Mouse (Mus musculus): ENCODE measurements around the gene Wdr74. TPM values are rescaled to one million over a fixed set of nuclear protein-coding genes. Genes with fewer than 3 reads are reported as not detected.
A peak's percentile ranks its signal among the peaks of the same experiment; 100 is the strongest.

Wdr74 gene
- polyA plus RNA-seq, 1 experiment from 2014 or later, result 40.0 TPM

- H3K9me3 ChIP-seq (replicated peaks; ENCODE audit: control insufficient read depth, low read length), result no peaks in the 10 kb centered on the region
- peak overlapping the region; percentile 81 for H3K4me3 ChIP-seq (ENCODE audit: low read depth, low read length)
- H3K27ac ChIP-seq (ENCODE audit: low read length), result peak overlapping the region; percentile 100
- peak overlapping the region; percentile 96 for H3K4me2 ChIP-seq (ENCODE audit: low read depth, low read length)
- H3K9ac ChIP-seq (ENCODE audit: low read depth, low read length), result peak overlapping the region; percentile 98
- peaks cover 22% of the 10 kb centered on the region for H3K36me3 ChIP-seq (ENCODE audit: control insufficient read depth, insufficient read depth)
- WGBS (ENCODE audit: insufficient replicate concordance), result 21% methylated on average over 5 of the region's 5 CpGs
- H3K4me1 ChIP-seq (ENCODE audit: control insufficient read depth, low read depth, low read length), result peaks cover 40% of the 10 kb centered on the region
- no peaks in the 10 kb centered on the region for H3K27me3 ChIP-seq (ENCODE audit: control insufficient read depth, insufficient read depth, low read depth, low read length)
- peak; percentile 36 for ATAC-seq (ENCODE audit: low read depth)
Observed at GRCm38 (mm10) chr19:8772996-8773395, 37.4 kb downstream of the Wdr74 start.

GRCm38 (mm10) chr19:8773409-8773808 lies 37.8 kb downstream of the Wdr74 start:
- H3K27me3 ChIP-seq (ENCODE audit: control insufficient read depth, insufficient read depth, low read depth, low read length), result no peaks in the 10 kb centered on the region
- peak overlapping the region; percentile 96 for H3K4me2 ChIP-seq (ENCODE audit: low read depth, low read length)
- H3K9me3 ChIP-seq (replicated peaks; ENCODE audit: control insufficient read depth, low read length), result no peaks in the 10 kb centered on the region
- peaks cover 19% of the 10 kb centered on the region for H3K36me3 ChIP-seq (ENCODE audit: control insufficient read depth, insufficient read depth)
- peak overlapping the region; percentile 98 for H3K9ac ChIP-seq (ENCODE audit: low read depth, low read length)
- WGBS (ENCODE audit: insufficient replicate concordance), result 19% methylated on average over 6 of the region's 6 CpGs
- peaks cover 40% of the 10 kb centered on the region for H3K4me1 ChIP-seq (ENCODE audit: control insufficient read depth, low read depth, low read length)
- ATAC-seq (ENCODE audit: low read depth), result no peak
- H3K27ac ChIP-seq (ENCODE audit: low read length), result peak overlapping the region; percentile 100
- peak overlapping the region; percentile 81 for H3K4me3 ChIP-seq (ENCODE audit: low read depth, low read length)

GRCm38 (mm10) chr19:8774086-8774835 lies 38.6 kb downstream of the Wdr74 start, which contains the start of gene Tmem179b:
TSS of gene Tmem179b (minus strand) at chr19:8774467.
- Histone ChIP-seq H3K4me2 (ENCODE audit: low read depth, low read length) (peak within 1 kb of the TSS; percentile 96), H3K4me3 (ENCODE audit: low read depth, low read length) (peak within 1 kb of the TSS; percentile 81)

GRCm38 (mm10) chr19:8774951-8775421 lies 39.4 kb downstream of the Wdr74 start:
- H3K4me1 ChIP-seq (ENCODE audit: control insufficient read depth, low read depth, low read length), result peaks cover 40% of the 10 kb centered on the region
- WGBS (ENCODE audit: insufficient replicate concordance), result 3% methylated on average over 20 of the region's 20 CpGs
- H3K9ac ChIP-seq (ENCODE audit: low read depth, low read length), result peak overlapping the region; percentile 98
- peak overlapping the region; percentile 81 for H3K4me3 ChIP-seq (ENCODE audit: low read depth, low read length)
- no peak for ATAC-seq (ENCODE audit: low read depth)
- H3K9me3 ChIP-seq (replicated peaks; ENCODE audit: control insufficient read depth, low read length), result no peaks in the 10 kb centered on the region
- peaks cover 7% of the 10 kb centered on the region for H3K36me3 ChIP-seq (ENCODE audit: control insufficient read depth, insufficient read depth)
- no peaks in the 10 kb centered on the region for H3K27me3 ChIP-seq (ENCODE audit: control insufficient read depth, insufficient read depth, low read depth, low read length)
- H3K27ac ChIP-seq (ENCODE audit: low read length), result peak overlapping the region; percentile 100
- H3K4me2 ChIP-seq (ENCODE audit: low read depth, low read length), result peak overlapping the region; percentile 96

More at GRCm38 (mm10) chr19:8774086-8774835, 38.6 kb downstream of the Wdr74 start, which contains the start of gene Tmem179b:
- Histone ChIP-seq H3K9ac (ENCODE audit: low read depth, low read length) (peak within 1 kb of the TSS; percentile 98), H3K27ac (ENCODE audit: low read length) (peak within 1 kb of the TSS; percentile 100), H3K9me3 (replicated peaks; ENCODE audit: control insufficient read depth, low read length) (no peaks in the 10 kb centered on the region), H3K4me1 (ENCODE audit: control insufficient read depth, low read depth, low read length) (peaks cover 40% of the 10 kb centered on the region), H3K27me3 (ENCODE audit: control insufficient read depth, insufficient read depth, low read depth, low read length) (no peaks in the 10 kb centered on the region), H3K36me3 (ENCODE audit: control insufficient read depth, insufficient read depth) (peaks cover 13% of the 10 kb centered on the region)
- WGBS (ENCODE audit: insufficient replicate concordance), result 0% methylated on average over 61 of the region's 68 CpGs
- ATAC-seq (ENCODE audit: low read depth), result peak; percentile 89

- peak within 1 kb of the TSS; percentile 82 for H3K4me3 ChIP-seq (ENCODE audit: low read depth, low read length)
- under 1% methylated on average over 32 of the region's 32 CpGs for WGBS (ENCODE audit: insufficient replicate concordance)
- no peaks in the 10 kb centered on the region for H3K27me3 ChIP-seq (ENCODE audit: control insufficient read depth, insufficient read depth, low read depth, low read length)
- H3K4me1 ChIP-seq (ENCODE audit: control insufficient read depth, low read depth, low read length), result peaks cover 15% of the 10 kb centered on the region
- peak within 1 kb of the TSS; percentile 78 for H3K9ac ChIP-seq (ENCODE audit: low read depth, low read length)
- peak; percentile 99 for ATAC-seq (ENCODE audit: low read depth)
- peak within 1 kb of the TSS; percentile 79 for H3K27ac ChIP-seq (ENCODE audit: low read length)
- no peaks in the 10 kb centered on the region for H3K9me3 ChIP-seq (replicated peaks; ENCODE audit: control insufficient read depth, low read length)
- peak within 1 kb of the TSS; percentile 89 for H3K4me2 ChIP-seq (ENCODE audit: low read depth, low read length)
- peaks cover 15% of the 10 kb centered on the region for H3K36me3 ChIP-seq (ENCODE audit: control insufficient read depth, insufficient read depth)
Observed at GRCm38 (mm10) chr19:8786008-8786781, 50.6 kb downstream of the Wdr74 start, which contains the start of gene Taf6l. TSS of gene Taf6l (minus strand) at chr19:8786417.

- Histone ChIP-seq H3K4me2 (ENCODE audit: low read depth, low read length) (no peak overlapping the region), H3K36me3 (ENCODE audit: control insufficient read depth, insufficient read depth) (peaks cover 10% of the 10 kb centered on the region), H3K9me3 (replicated peaks; ENCODE audit: control insufficient read depth, low read length) (no peaks in the 10 kb centered on the region), H3K27ac (ENCODE audit: low read length) (no peak overlapping the region), H3K27me3 (ENCODE audit: control insufficient read depth, insufficient read depth, low read depth, low read length) (no peaks in the 10 kb centered on the region), H3K4me1 (ENCODE audit: control insufficient read depth, low read depth, low read length) (peaks cover 15% of the 10 kb centered on the region), H3K4me3 (ENCODE audit: low read depth, low read length) (no peak overlapping the region), H3K9ac (ENCODE audit: low read depth, low read length) (no peak overlapping the region)
- WGBS (ENCODE audit: insufficient replicate concordance), result 48% methylated on average over 3 of the region's 3 CpGs
- no peak for ATAC-seq (ENCODE audit: low read depth)
Observed at GRCm38 (mm10) chr19:8788521-8788920, 52.9 kb downstream of the Wdr74 start.

GRCm38 (mm10) chr19:8789171-8789570 lies 53.5 kb downstream of the Wdr74 start:
- 71% methylated on average over 1 of the region's 1 CpGs for WGBS (ENCODE audit: insufficient replicate concordance)
- H3K27ac ChIP-seq (ENCODE audit: low read length), result no peak overlapping the region
- ATAC-seq (ENCODE audit: low read depth), result no peak

GRCm38 (mm10) chr19:8790171-8790570 lies 54.5 kb downstream of the Wdr74 start:
- H3K36me3 ChIP-seq (ENCODE audit: control insufficient read depth, insufficient read depth), result peaks cover 26% of the 10 kb centered on the region
- H3K4me3 ChIP-seq (ENCODE audit: low read depth, low read length), result no peak overlapping the region
- 60% methylated on average over 7 of the region's 7 CpGs for WGBS (ENCODE audit: insufficient replicate concordance)
- no peak overlapping the region for H3K9ac ChIP-seq (ENCODE audit: low read depth, low read length)
- peaks cover 11% of the 10 kb centered on the region for H3K4me1 ChIP-seq (ENCODE audit: control insufficient read depth, low read depth, low read length)
- H3K4me2 ChIP-seq (ENCODE audit: low read depth, low read length), result no peak overlapping the region
- no peaks in the 10 kb centered on the region for H3K9me3 ChIP-seq (replicated peaks; ENCODE audit: control insufficient read depth, low read length)
- H3K27me3 ChIP-seq (ENCODE audit: control insufficient read depth, insufficient read depth, low read depth, low read length), result no peaks in the 10 kb centered on the region
- ATAC-seq (ENCODE audit: low read depth), result no peak
- no peak overlapping the region for H3K27ac ChIP-seq (ENCODE audit: low read length)

More at GRCm38 (mm10) chr19:8789171-8789570, 53.5 kb downstream of the Wdr74 start:
- Histone ChIP-seq H3K9me3 (replicated peaks; ENCODE audit: control insufficient read depth, low read length) (no peaks in the 10 kb centered on the region), H3K4me2 (ENCODE audit: low read depth, low read length) (no peak overlapping the region), H3K9ac (ENCODE audit: low read depth, low read length) (no peak overlapping the region), H3K4me3 (ENCODE audit: low read depth, low read length) (no peak overlapping the region), H3K27me3 (ENCODE audit: control insufficient read depth, insufficient read depth, low read depth, low read length) (no peaks in the 10 kb centered on the region), H3K4me1 (ENCODE audit: control insufficient read depth, low read depth, low read length) (peaks cover 15% of the 10 kb centered on the region), H3K36me3 (ENCODE audit: control insufficient read depth, insufficient read depth) (peaks cover 17% of the 10 kb centered on the region)

All from liver, embryonic 16.5 days (tissue).